Mouse (Mus musculus) thymus, adult 2 months (tissue): ENCODE data around the gene Gm11564. TPM values are rescaled to one million over a fixed set of nuclear protein-coding genes. Genes with fewer than 3 reads are reported as not detected.
"Not testable (repeated sequence)": the region's sequence is repeated elsewhere in the genome, so short reads cannot be mapped to it uniquely, and the experiment has no call there.

Source experiments
- DNase-seq: peaks from one replicate; pipeline ENCODE4 v3.0.0; 2021
- H3K27ac ChIP-seq: fragments of 200-500 bp; 2 replicates; pipeline ENCODE4 v1.5.1; 2012; ENCODE audit warnings: low read length, control low read depth; ENCODE audit not compliant: control insufficient read depth, insufficient read depth
- H3K27me3 ChIP-seq: fragments of 200-500 bp; 2 replicates; pipeline ENCODE4 v1.6.1; 2012; ENCODE audit warnings: mild to moderate bottlenecking, low read length, moderate library complexity, mixed read lengths; ENCODE audit not compliant: control insufficient read depth, insufficient read depth
- H3K36me3 ChIP-seq: fragments of 200-500 bp; 2 replicates; pipeline ENCODE4 v1.6.1; 2012; ENCODE audit warnings: mild to moderate bottlenecking, low read length, moderate library complexity; ENCODE audit not compliant: control insufficient read depth, insufficient read depth
- H3K4me1 ChIP-seq: fragments of 200-500 bp; replicated peaks from 2 replicates; pipeline ENCODE4 v1.6.1; 2012; ENCODE audit warnings: low read length; ENCODE audit not compliant: control insufficient read depth, insufficient read depth
- H3K4me3 ChIP-seq: fragments of 200-500 bp; 2 replicates; pipeline ENCODE4 v1.5.1; 2012; ENCODE audit warnings: mild to moderate bottlenecking, low read length, control low read depth, moderate library complexity; ENCODE audit not compliant: control insufficient read depth, insufficient read depth
- CTCF ChIP-seq: fragments of 200-500 bp; IDR thresholded peaks from 2 replicates; pipeline ENCODE4 v1.5.1; 2012; ENCODE audit warnings: mild to moderate bottlenecking, control low read depth, low read length, moderate library complexity, borderline replicate concordance; ENCODE audit not compliant: control insufficient read depth, poor library complexity, insufficient read depth; ENCODE audit errors: extremely low read depth
- POLR2A ChIP-seq: fragments of 200-500 bp; IDR thresholded peaks from 2 replicates; pipeline ENCODE4 v1.6.1; 2012; ENCODE audit warnings: mild to moderate bottlenecking, low read length, control low read depth, moderate library complexity; ENCODE audit not compliant: control insufficient read depth, poor library complexity, insufficient read depth; ENCODE audit errors: extremely low read depth
- WGBS: fragments of 180-500 bp; shearing (Covaris S2); methylation state at CpG from one replicate; pipeline ENCODE4 v1.1.7; 2018; 5-methylcytosine and 5-hydroxymethylcytosine counted together
- polyA plus RNA-seq: library from polyadenylated mRNA; depleted of rRNA; stranded (reverse); fragments of >200 nt; gene quantifications from 2 replicates; pipeline ENCODE4 v1.2.3, GENCODE M21; 2012; rRNA removed

The Gm11564 gene
- not detected in 2 replicates for polyA plus RNA-seq

DNA sequence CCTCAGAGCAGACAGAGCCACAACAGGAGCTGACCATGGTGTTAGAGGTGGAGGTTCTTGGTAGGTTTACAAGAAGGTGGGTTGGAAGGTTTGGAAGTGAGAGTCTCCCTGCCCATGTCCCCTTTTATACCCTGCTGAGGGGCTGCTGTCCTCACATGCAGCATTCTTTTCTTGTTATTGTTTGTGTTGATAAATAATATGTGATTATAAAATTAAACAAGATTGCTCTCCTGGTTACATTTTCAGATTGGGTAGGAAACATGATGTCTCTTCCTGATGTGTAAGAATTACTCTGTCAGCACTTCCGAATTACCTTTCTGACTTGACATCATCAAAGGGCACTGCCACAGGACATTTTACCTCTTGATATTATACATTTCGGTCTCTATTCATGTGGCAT lies at the start of gene Gm11564:
TSS of gene Gm11564 (minus strand) at position 101 of the 400 bp plus-strand sequence.
- not testable (repeated sequence) for H3K4me3 ChIP-seq, DNase-seq, H3K36me3 ChIP-seq, H3K4me1 ChIP-seq, H3K27me3 ChIP-seq, H3K27ac ChIP-seq
- 90% methylated on average over 2 of the region's 2 CpGs for WGBS

DNA sequence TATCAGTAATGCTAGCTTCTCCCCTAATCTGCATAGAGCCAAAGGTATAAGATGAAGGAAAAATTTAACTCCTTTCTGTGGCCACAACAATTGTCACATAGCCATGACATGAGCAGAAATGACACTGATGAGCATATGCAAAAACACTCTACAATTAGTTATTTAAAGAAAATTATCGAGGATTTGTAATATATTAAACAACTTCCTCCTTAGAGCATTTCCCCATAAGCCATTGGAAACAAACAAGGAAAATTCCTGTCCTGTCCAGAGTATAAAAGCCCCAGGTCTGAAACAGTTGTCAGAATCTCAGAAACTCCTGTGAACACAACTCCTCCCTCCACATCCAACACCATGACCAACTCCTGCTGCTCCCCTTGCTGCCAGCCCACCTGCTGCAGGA lies 48.7 kb upstream of the Gm11564 start, which contains the start of gene Gm11559:
TSS of gene Gm11559 (plus strand) at position 301 of the 400 bp plus-strand sequence.
- H3K27me3 ChIP-seq, H3K4me3 ChIP-seq, H3K36me3 ChIP-seq, H3K4me1 ChIP-seq, DNase-seq, H3K27ac ChIP-seq: not testable (repeated sequence)
- 67% methylated on average over 1 of the region's 1 CpGs for WGBS

DNA sequence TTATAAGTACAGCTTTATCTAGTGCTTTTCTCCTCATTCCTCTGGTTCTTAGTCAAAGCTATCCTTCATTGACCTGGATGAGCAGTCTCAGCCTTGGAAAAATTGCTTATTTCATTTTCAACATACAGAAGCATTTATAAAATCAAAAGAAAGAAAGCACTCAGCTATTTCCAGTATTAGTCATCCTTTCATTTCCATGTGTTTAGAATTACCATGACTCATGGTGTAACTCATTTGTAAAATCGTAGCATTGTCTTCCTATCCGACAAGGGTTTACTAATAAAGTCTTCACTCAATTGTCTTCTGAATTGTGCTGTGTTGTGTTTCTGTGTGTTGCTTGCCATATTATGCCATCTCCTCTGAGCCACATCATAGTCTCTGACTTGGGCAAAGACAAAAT lies 43.3 kb upstream of the Gm11564 start:
- H3K36me3 ChIP-seq, result no peaks in the 10 kb centered on the region
- DNase-seq, result no peak
- H3K27me3 ChIP-seq, result no peaks in the 10 kb centered on the region
- 81% methylated on average over 2 of the region's 2 CpGs for WGBS
- no peaks in the 10 kb centered on the region for H3K4me1 ChIP-seq
- H3K4me3 ChIP-seq, result no peak overlapping the region
- H3K27ac ChIP-seq, result no peak overlapping the region
- TF ChIP-seq POLR2A (no peak), CTCF (no peak)

DNA sequence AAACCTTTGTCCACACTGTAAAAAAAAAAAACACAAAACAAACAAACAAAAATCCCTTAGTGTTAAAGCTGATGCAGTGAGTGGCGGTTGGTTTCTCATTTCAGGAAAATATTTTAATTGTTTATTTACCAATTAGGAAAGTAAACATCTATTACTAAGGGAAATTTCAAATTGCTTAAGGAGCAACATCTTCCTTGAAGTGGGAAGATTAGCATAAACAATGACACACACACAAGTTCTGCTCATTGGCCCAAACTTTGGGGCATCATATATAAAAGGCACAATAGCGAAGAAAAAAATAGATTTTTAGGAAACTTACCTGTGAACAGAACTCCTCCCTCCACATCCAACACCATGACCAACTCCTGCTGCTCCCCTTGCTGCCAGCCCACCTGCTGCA lies 42.2 kb upstream of the Gm11564 start, which contains the start of gene Gm11568:
TSS of gene Gm11568 (plus strand) at position 301 of the 400 bp plus-strand sequence.
- Histone ChIP-seq H3K4me3 (no peak within 1 kb of the TSS), H3K36me3 (no peaks in the 10 kb centered on the region), H3K27me3 (no peaks in the 10 kb centered on the region), H3K4me1 (no peaks in the 10 kb centered on the region), H3K27ac (no peak within 1 kb of the TSS)
- TF ChIP-seq POLR2A, result no peak
- TF ChIP-seq CTCF, result no peak
- 89% methylated on average over 2 of the region's 2 CpGs for WGBS
- DNase-seq, result no peak

DNA sequence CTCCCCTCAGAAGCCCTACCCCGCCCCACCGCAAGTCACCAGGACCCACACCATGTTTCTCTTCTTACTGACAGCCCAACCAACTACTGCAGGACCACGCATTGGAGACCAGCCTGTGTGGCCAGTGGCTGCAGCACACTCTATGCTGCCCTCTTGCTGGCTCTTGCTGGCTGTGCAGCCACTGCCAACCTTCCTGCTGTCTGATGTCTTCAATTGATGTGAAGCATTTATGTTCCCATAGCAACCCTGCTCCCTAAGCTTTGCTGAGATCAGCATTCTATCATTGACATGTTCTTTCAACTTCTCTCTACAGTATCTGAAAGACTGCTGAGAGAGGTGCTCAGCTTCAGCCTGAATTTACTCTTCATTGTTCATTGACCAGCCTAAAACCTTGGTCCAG lies 38.7 kb upstream of the Gm11564 start:
- no peaks in the 10 kb centered on the region for H3K4me1 ChIP-seq
- TF ChIP-seq CTCF (no peak), POLR2A (no peak)
- H3K4me3 ChIP-seq, result no peak overlapping the region
- no peaks in the 10 kb centered on the region for H3K36me3 ChIP-seq
- no peaks in the 10 kb centered on the region for H3K27me3 ChIP-seq
- DNase-seq, result no peak
- H3K27ac ChIP-seq, result no peak overlapping the region
- 68% methylated on average over 3 of the region's 3 CpGs for WGBS

DNA sequence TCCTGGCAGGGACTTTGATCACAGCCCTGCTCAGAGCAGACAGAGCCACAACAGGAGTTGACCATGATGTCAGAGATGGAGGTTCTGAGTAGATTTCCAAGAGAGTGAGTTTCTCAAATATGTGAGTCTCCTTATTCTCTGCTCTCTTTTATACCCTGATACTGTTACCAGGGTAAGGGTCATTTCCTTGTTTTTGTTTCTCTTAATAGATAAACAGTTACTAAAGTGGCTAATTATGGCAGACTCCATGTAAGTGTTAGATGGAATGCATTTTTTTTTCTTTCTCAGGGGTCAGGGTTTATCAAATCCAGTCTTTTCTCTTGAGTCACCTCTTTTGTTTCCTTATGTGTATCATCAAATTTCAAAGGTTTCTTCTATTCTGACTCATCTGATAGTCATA lies 36.0 kb upstream of the Gm11564 start, which contains the start of gene Krtap4-16:
TSS of gene Krtap4-16 (minus strand) at position 101 of the 400 bp plus-strand sequence.
- Histone ChIP-seq H3K36me3 (no peaks in the 10 kb centered on the region), H3K4me3 (no peak within 1 kb of the TSS), H3K4me1 (no peaks in the 10 kb centered on the region), H3K27me3 (no peaks in the 10 kb centered on the region), H3K27ac (no peak within 1 kb of the TSS)
- no peak for DNase-seq
- TF ChIP-seq CTCF (no peak), POLR2A (no peak)

DNA sequence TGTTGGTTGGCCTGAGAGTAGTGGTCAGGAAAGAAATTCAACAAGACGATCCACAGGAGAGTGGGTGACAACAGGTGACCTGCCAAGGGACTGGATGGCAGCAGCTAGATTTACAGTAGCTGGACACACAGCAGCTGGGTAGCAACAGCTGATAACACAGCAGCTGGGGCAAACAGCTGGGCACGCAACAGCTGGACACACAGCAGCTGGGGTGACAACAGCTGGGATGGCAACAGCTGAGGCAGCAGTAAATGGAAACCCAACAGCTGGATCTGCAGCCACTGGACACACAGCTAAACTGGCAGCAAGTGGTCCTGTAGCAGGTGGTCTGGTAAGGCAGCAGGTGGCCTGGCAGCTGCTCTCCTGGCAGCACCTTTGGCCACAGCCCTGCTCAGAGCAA lies 31.3 kb upstream of the Gm11564 start:
- 88% methylated on average over 2 of the region's 2 CpGs for WGBS
- H3K27me3 ChIP-seq, result no peaks in the 10 kb centered on the region
- no peaks in the 10 kb centered on the region for H3K36me3 ChIP-seq
- no peak for DNase-seq
- no peak overlapping the region for H3K27ac ChIP-seq
- H3K4me3 ChIP-seq, result no peak overlapping the region
- no peaks in the 10 kb centered on the region for H3K4me1 ChIP-seq
- TF ChIP-seq CTCF, result no peak
- no peak for TF ChIP-seq POLR2A
